Mouse (Mus musculus) spleen, postnatal 14 days (tissue): Measurements from ENCODE around the gene Dmxl2.

Source experiments
- DNase-seq, 2 experiments: peaks; one replicate each; pipeline ENCODE4 v3.0.0; 2021 to 2022; ENCODE audit warnings: low spot score in 2 of 2

Gene Dmxl2

DNA sequence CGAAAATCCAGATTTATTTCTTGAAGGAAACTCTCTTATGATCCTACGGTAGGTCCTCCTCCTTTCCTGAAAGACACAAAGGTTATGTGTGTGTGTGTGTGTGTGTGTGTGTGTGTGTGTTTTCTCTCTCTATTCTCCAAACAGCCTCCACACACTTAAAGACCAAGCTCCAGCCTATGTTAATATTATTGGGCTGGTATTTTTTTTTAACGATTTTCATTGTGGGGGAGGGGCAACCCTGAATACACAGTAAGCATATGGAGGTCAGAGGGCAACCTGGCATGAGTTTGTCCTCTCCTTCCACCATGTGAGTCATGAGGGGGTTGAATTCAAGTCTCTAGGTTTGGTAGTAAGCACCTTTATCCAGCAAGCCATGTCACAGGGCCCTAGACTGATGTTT, 1.6 kb downstream of the Dmxl2 start:
- no peak for DNase-seq

DNA sequence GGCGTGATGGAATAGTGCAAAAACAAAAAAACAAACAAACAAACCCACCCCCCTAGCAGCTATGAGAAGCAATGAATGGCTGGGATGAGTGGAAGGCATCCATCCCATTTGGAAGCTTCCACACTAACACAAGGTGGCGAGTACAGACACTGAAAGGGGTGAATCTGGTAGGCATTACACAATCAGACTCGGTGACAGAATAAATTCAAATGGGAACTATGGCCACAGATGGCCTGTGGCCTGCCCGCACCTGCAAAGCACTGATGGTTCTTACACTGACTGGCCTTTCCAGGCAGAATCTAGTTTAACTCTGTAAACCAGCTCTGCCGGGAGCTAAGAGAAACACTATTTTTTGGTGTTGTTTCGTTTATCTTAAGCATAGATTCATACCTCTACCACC, 2.1 kb downstream of the Dmxl2 start:
- DNase-seq: no peak

DNA sequence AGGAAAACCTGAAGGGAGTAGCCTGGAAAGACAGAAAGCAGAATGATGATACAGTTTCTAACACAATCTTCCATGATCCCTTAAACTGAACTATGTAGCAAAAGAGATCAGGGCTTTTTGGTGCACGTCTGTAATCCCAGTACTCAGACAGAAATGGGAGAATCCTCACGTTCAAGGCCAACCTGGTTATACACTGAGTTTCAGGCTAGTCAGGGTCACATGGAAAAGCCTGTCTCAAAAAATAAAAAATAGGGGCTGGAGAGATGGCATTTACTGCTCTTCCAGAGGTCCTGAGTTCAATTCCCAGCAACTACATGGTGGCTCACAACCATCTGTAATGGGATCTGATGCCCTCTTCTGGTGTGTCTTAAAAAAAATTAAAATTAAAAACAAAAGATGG, 11.0 kb downstream of the Dmxl2 start:
- DNase-seq: no peak

DNA sequence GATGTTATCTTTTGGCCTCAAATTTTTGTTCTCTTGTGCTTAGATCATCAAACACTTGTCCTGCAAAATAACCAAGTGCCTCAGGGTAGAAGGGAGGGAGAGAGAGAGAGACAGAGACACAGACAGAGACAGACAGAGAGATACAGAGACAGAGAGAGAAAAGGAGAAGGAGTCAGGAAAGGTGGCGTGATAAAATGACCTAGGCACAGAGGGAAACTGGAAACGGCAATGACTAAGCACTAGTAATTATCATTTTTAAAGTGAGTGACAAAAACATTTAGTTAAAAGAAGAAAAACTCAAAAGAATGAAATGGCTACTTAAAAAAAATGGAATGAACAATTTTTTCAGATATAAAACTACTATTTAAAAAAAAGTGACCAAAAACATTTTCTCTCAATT, 11.8 kb downstream of the Dmxl2 start:
- no peak for DNase-seq

DNA sequence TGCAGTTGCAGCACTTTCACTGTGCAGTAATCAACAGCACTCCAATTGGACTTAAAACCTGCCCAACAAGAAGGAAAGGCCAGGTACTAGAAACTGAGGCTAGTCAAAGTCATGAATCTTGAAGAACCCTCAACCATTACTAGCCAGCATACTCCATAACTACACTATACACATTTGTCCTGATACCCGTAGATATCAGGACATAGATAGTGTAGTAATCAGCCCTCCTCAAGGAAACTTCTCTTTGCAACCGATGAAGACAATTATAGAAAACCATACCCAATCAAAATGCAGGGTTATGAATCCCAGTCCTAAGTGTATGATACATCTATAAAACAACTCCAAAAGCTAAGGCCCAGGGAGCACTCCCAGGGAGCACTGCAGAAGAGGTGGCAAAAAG, 16.5 kb downstream of the Dmxl2 start:
- DNase-seq: no peak

DNA sequence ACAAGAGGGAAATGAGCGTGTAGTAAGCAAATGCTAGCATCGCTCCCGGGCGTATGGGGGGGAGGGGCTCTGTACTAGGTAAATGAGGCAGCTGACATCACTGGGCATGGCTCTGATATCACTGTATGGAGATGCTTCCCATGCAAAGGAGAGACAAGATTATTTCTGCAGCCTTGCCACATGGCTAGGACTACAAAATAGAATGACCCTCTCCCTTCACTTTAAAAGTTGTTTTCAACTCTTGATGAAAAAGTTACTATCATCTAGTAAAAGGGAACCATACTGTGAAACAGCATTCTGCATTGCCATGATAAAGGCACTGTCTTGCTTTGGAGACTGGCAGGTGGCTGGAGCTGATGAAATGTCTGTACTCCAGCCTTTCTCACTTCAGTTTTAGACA, 18.2 kb downstream of the Dmxl2 start:
- DNase-seq: no peak

DNA sequence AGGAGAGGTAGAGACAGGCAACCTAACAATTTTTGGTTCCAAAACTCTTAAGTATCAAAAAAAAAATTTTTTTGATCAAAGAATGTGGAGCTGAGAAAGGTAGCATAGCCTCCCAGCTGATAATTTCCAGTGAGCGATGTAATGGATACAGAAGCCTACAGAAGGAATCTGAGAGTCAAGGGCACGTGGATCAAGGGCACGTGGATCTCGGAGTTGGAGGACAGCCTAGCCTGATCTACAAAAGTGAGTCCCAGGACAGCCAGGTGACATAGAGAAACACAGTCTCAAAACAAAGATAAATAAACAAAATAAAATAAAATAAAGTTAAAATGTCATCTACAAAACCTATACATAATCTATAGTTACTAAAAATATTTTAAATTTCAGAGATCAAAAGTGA, 18.7 kb downstream of the Dmxl2 start:
- DNase-seq: no peak

DNA sequence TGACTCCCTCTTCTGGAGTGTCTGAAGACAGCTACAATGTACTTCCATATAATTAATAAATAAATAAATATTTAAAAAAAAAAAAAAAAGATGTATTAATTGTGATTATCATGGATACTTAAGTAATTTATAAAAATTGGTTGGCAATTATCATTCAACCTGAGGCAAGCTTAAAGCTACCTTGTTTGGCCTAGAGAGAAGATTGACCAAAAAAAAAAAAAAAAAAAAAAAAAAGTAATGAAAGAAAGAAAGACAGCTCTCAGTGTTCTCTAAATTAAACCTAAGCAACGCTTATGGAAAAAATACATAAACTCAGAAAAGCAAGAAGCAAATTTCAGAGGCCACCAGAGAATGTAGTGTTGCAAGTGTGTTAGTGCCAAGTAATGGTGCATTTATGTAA, 22.4 kb downstream of the Dmxl2 start:
- no peak for DNase-seq

DNA sequence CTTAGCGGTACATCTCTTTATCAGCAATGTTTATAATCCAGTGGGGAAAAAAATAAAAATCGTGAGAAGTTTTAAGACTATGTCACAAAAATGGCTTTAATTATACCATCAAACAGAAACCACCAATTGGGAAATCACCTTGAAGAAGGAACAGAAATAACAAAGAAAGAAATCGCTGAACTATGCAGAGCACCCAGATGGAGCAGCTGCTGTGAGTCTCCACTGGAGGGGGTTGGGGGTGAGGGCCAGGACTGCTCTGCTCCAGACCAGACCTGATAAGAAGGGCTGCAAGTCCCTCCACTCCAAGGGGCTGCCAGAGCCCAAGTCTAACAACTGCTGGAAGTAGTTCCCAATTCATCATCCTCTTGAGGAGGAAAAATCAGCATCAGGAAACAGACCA, 23.3 kb downstream of the Dmxl2 start:
- no peak for DNase-seq

DNA sequence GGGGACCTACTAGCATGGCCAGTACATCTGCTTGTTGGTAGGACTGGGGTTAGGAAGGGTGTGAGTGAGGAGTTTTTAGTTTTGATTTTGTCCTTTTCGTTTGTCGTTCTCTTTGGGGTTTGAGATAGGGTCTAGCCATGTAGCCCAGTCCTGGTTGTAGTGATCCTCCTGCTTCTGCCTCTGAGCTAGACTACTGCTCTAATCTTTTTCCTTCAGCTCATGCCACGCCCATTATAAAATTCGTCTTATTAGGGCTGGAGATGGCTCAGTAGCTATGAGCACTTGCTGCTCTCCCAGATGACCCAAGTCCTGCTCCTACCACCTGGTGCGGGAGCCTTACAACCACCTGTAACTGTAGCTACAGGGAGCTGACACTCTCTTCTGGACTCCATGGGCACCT, 26.9 kb downstream of the Dmxl2 start:
- no peak for DNase-seq

DNA sequence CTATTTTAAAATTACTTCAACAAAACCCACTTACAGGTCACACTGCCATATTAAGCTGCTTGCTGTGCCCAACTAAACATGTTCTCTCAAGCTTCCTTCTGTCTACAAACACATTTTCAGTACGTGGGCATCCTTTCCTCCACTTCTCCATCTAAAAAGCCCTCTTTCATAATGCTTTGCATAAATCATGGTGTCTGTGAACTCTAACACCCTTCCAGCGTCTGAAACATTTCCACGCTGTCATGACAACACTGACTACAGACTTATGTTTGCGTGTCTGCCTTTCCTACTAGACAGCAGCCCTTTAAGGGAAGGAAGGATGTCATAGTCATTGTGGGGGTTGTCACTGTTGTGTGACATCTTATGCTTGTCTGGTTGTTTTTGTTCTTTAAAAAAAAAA, 27.4 kb downstream of the Dmxl2 start:
- DNase-seq: no peak

DNA sequence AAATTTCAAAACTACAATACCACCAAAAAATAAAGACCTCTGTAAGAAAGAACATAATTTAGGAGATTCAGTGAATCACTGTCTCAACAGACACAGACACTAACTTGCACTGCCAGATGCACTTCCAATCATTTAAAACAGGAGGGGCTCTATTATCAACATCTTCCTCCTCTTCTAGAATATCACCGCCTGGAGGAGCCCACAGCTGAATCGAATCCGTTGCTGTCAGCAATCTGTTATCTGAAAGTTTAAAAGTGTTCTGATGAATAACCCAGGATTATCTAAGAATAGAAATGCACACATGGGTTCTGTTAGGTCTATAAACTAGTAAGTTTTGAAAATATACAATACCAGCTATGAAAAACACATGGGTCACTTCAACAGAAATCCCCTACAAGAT, 28.6 kb downstream of the Dmxl2 start:
- no peak for DNase-seq

DNA sequence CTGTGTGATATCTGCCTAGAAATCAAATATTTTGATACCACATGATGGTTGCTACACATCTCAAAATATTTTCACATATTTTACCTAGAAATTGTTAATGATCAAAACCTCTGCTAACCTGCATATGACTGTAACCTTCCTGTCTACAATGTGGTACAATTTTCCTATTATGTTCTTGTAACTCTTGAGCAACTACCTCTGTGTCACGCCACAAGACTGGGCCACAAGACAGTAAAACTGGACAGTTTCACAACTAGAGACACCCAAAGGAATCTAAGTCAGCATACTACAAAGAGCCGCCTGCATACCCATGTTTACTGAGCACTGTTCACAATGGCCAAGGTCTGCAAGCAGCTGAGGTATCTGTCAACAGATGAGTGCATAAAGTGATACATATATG, 32.1 kb downstream of the Dmxl2 start:
- DNase-seq: no peak

DNA sequence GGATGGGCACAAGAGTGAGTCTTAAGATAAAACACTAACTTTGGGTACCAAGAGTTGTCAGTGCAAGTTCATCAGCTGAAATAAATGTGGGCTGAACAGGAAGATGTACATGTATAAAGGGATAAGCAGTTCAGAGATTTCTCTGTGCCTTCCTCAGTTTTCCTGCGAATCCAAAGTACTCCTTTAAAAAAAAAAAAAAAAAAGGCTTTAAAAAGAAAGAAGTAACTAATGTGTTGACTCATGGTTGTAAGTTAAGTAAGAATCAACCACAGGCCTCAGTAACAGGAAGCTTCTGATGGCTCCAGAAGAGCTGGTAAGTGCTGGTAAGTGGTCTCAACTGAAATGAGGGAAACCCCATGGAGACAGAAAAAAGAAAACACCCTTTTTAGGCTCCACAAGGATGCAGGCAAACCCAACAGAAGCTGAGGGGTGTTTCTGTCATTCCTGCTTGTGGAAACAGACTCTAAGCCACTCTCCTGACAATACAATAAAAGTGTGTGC, 33.9 kb downstream of the Dmxl2 start:
- DNase-seq: no peak

DNA sequence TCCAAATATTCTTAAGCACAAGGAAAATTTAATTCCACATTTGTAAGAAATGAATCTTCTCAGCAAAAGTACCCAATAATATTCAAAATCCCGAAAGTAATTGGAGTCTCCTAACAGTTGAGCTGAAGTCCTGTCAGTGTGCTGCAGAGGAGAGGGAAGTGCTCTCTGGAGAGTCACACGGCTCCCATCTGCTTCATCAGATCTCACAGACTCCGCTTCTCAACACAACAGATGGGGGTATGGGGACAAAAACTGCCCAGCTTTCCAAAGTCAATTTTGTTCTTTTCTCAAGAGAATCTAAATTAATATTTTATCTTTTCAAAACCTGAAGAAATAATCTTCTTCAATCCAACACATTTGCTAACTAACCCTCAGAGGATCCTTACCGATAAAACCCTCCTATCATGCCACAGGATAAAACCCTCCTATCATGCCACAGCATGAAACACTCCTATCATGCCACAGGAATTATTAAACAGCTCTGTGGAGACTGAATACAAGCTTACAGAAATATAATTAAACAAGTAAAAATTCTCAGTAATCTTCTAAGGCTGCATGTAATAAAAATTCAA, 37.9 kb downstream of the Dmxl2 start:
- no peak for DNase-seq

DNA sequence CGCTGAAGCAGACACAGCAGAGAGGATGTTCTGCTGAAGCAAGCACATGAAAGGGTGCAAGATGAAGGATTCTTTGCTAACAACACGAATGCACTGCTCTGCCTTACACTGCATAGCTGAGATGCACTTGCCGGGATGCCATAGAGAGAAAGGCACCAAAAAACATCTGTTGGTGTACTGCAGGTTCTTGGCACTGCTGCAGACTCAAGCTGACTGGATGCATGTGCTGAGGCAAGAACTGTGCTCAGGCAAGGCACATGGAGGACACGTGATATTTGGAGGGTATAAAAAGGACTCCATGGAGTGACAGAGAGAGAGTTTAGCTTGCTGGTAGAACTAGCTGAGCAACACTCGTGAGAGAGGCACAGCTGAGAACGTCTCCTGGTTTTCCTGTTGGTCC, 62.4 kb downstream of the Dmxl2 start:
- no peak for DNase-seq

DNA sequence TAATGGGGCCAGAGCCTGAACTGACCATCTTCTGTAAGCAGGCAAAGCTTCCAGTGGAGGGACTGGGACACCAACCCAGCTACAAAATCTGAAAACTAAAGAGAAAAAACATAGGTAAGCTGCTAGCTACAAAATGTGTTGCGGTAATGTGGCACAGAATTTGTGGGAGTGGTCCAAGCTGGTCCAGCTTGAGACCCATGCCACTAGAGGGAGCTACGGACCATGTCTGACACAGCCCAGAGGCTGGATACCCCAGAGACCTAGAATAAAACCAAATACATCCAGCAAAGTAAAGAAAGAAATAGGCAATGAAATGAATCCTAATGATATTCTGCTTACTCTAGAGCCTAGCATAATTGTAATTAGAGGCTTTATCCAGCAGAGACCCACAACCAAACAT, 63.2 kb downstream of the Dmxl2 start:
- no peak for DNase-seq

DNA sequence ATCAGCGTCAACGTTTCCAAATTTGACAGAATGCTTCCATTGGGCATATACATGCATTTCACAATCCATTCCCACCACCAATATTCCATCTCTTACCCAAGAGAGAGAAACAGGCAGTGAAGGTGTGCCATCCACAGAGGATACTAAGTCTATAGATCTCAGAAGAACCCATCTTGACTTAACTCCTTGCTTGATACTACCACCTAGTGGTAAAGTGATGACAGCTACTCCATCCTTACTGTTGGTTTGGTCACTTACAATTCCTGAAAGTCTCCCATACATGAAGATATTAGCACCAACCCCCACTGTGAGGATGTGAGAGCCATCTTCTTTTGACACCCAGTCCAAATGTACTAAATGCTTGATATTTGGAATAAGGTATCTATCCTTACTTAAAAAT, 85.2 kb downstream of the Dmxl2 start:
- no peak for DNase-seq

DNA sequence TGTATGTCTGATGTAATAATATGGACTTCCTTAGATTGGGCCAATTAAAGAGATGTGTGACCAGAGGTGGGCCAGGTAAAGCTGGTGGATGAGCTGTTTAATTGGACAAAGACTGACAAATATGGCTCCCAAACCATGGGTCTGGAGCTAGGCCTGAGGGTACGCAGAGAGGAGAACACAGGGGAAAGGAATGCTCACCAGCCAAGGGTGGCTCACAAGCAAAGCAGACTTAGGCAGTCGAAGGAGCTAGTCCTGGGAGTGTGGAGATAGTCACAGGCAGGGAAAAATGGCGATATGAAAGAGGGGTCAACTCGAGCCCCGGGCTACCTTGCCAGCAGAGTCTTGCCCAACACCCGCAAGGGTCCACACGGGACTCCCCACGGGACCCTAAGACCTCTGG, 144.7 kb downstream of the Dmxl2 start:
- DNase-seq: no peak

DNA sequence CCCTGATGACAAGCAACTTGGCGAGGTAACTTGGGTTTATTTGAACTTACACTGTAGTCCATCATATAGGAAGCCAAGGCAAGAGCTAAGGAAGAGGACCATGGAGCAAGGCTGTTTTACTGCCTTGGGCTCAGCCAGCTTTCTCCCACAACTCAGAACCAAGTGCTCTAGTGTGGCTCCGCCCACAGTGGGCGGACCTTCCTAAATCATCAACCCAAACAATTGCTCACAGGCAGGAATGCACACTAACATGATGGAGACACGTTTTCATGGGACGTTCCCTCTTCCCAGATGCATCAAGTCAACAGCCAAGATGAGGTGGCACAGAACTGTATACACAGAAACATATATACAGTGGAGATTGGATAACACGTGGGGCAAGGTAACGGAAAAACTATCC, 159.4 kb downstream of the Dmxl2 start:
- no peak for DNase-seq

DNA sequence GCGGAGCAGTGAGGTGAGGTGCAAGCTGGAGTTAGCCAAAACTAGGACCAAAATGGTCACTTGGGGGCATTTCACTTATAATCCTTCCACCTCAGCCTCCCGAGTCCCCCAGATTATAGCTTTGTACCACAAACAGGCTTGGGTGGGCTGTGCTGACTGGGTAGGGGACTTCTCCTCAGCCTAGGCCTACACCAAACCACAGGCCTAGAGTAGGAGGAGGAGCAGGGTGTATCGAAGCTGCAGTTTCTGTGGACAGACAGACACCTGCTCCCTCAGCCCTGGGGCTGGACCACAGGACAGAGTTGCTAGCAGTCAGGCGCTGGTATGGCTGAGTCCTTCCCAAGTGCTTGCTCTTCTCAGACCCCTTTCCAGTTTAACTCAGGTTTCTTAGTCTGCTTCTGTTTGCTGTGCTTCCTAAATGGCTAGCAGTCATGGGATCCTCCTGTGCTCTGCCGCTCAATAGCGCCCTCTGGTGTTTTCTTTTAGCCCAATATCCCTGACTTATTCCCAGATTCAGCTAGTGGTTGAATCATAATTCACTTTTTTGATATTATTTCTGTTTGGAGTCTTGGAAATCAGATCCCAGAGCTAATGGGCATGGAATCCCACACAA, 164.8 kb downstream of the Dmxl2 start:
- DNase-seq: no peak

DNA sequence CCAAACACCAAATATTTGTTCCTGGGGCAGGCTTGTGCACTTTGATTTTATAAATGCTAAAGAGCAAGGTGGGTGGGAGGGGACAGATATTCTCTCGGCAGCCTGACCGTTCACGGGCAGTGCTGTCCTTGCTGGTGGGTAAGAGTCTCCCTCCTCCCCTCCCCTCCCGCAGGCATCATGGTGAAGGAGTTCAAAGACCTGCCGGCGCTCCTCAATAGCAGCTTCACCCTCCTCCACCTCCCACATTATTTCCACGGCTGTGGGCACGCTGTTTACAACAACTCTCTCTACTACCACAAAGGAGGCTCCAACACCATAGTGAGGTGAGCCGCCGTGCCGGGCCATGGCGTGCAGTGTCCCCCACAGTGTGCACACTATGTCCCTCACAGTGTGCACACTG, 165.8 kb downstream of the Dmxl2 start:
- DNase-seq: no peak

DNA sequence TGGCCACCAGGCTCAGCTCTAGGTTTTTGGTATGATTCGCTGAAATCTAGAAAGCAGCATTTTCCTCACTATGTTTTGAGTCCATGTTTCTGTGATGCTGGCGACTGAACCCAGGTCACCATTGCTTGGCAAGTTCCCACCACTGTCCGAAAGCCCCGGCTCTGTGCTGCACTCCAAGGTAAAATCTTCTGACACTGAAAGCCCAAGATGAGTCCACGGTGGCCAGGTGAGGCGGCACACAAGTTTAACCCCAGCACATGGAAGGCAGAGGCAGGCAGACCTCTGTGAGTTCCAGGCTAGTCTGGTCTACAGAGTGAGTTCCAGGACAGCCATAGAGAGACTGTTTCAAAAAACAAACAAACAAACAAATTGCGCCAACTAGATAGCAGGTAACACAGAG, 172.2 kb downstream of the Dmxl2 start:
- DNase-seq: no peak

DNA sequence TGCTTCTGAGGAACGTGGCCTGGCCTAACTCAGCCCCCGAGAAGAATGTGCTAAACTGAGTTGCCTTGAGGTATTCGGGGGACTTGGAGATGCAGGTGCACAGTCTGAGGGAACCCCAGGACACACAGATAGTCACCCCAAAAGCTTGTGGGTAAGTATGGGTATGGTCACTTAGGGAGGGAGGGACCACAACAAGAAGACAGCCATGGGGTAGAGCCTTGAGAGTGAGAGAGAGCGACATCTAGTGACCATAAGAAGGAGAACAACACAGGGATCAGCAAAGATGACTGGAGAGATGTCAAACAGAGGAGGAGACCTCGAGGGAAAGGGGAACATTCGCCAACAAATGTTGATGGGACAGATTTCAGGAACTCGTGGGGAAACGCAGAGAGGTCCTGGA, 178.0 kb downstream of the Dmxl2 start:
- DNase-seq: no peak
